Mouse (Mus musculus) R1 (cell line): ENCODE results near the gene Alkbh7.
A peak's percentile ranks its signal among the peaks of the same experiment; 100 is the strongest.

ENCODE experiments used
- DNase-seq: peaks from one replicate; pipeline ENCODE4 v3.0.0-alpha.2; 2018; ENCODE audit warnings: low read depth, low spot score

The Alkbh7 gene

GRCm38 (mm10) chr17:57030931-57031660 is 34.0 kb downstream of the Alkbh7 start, which contains the start of gene Khsrp:
TSS of gene Khsrp (minus strand) at chr17:57031522.
- DNase-seq, result peak; percentile 46

GRCm38 (mm10) chr17:57031661-57032420 is 34.7 kb downstream of the Alkbh7 start:
- DNase-seq, result peak; percentile 100

- no peak for DNase-seq
Measured at GRCm38 (mm10) chr17:57032854-57033253, 35.7 kb downstream of the Alkbh7 start.

- DNase-seq, result peak; percentile 77
Measured at GRCm38 (mm10) chr17:57038978-57039377, 41.8 kb downstream of the Alkbh7 start.

- no peak for DNase-seq
Measured at GRCm38 (mm10) chr17:57041554-57041953, 44.4 kb downstream of the Alkbh7 start, which contains the start of gene Slc25a41. TSS of gene Slc25a41 (minus strand) at chr17:57041654.

GRCm38 (mm10) chr17:57047406-57047805 is 50.3 kb downstream of the Alkbh7 start:
- DNase-seq, result peak; percentile 99

GRCm38 (mm10) chr17:57048816-57049215 is 51.7 kb downstream of the Alkbh7 start:
- DNase-seq, result no peak
